Mouse (Mus musculus): ENCODE measurements at regions not wholly inside any gene's neighbourhood (a gene's known extent, or its start where the extent isn't known, plus 50 kb on each side); places are given as distances from the start of the nearest gene placed in this dataset.
A peak's percentile ranks its signal among the peaks of the same experiment; 100 is the strongest.
"Not testable (repeated sequence)": the region's sequence is repeated elsewhere in the genome, so short reads cannot be mapped to it uniquely, and the experiment has no call there.

- no peak for ATAC-seq (replicated peaks; ENCODE audit: poor library complexity, severe bottlenecking)
Measured at GRCm38 (mm10) chr10:69034390-69035120, 116.7 kb upstream of the Rhobtb1 start.

- ATAC-seq (replicated peaks; ENCODE audit: poor library complexity, severe bottlenecking) = not testable (repeated sequence)
Measured at GRCm38 (mm10) chr10:69035536-69035935, 115.7 kb upstream of the Rhobtb1 start.

- no peak for ATAC-seq (replicated peaks; ENCODE audit: poor library complexity, severe bottlenecking)
Measured at GRCm38 (mm10) chr10:69036096-69036495, 115.1 kb upstream of the Rhobtb1 start.

GRCm38 (mm10) chr10:69044171-69044651 lies 107.0 kb upstream of the Rhobtb1 start:
- ATAC-seq (replicated peaks; ENCODE audit: poor library complexity, severe bottlenecking) = no peak

- no peak for ATAC-seq (replicated peaks; ENCODE audit: poor library complexity, severe bottlenecking)
Measured at GRCm38 (mm10) chr10:69045275-69045674, 106.0 kb upstream of the Rhobtb1 start.

GRCm38 (mm10) chr10:69046008-69046555 lies 105.2 kb upstream of the Rhobtb1 start:
- no peak for ATAC-seq (replicated peaks; ENCODE audit: poor library complexity, severe bottlenecking)

- ATAC-seq (replicated peaks; ENCODE audit: poor library complexity, severe bottlenecking) = no peak
Measured at GRCm38 (mm10) chr10:69078008-69078407, 73.2 kb upstream of the Rhobtb1 start.

- no peak for ATAC-seq (replicated peaks; ENCODE audit: poor library complexity, severe bottlenecking)
Measured at GRCm38 (mm10) chr10:69086184-69086583, 65.0 kb upstream of the Rhobtb1 start.

GRCm38 (mm10) chr10:69091872-69092271 lies 59.4 kb upstream of the Rhobtb1 start:
- ATAC-seq (replicated peaks; ENCODE audit: poor library complexity, severe bottlenecking) = peak; percentile 96

- no peak for ATAC-seq (replicated peaks; ENCODE audit: poor library complexity, severe bottlenecking)
Measured at GRCm38 (mm10) chr10:69100021-69100420, 51.2 kb upstream of the Rhobtb1 start.

- ATAC-seq (replicated peaks; ENCODE audit: poor library complexity, severe bottlenecking) = not testable (repeated sequence)
Measured at GRCm38 (mm10) chr10:69100742-69101141, 50.5 kb upstream of the Rhobtb1 start.

Data from granulocyte monocyte progenitor cell, adult 5-6 weeks (primary cell).